Mouse (Mus musculus) forebrain, postnatal 0 days (tissue): Measurements from ENCODE around the gene Oard1. TPM values are rescaled to one million over a fixed set of nuclear protein-coding genes. Genes with fewer than 3 reads are reported as not detected.

Experiments
- ATAC-seq: fragments of 200-750 bp; cut with Nextera tagmentation; 2 replicates; pipeline ENCODE4 v1.8.0; 2017; ENCODE audit warnings: mild to moderate bottlenecking, moderate library complexity
- DNase-seq: peaks from one replicate; pipeline ENCODE4 v3.0.0-alpha.2; 2015
- H3K27ac ChIP-seq: fragments of 300-500 bp; sonication (generic); 2 replicates; pipeline ENCODE4 v1.5.1; 2014; ENCODE audit warnings: low read depth, mild to moderate bottlenecking, antibody characterized with exemption, low read length, moderate library complexity, mixed read lengths
- H3K27me3 ChIP-seq: fragments of 300-500 bp; sonication (generic); 2 replicates; pipeline ENCODE4 v1.6.1; 2014; ENCODE audit warnings: mild to moderate bottlenecking, low read length, mixed read lengths; ENCODE audit not compliant: insufficient read depth
- H3K36me3 ChIP-seq: fragments of 300-500 bp; sonication (generic); 2 replicates; pipeline ENCODE4 v1.6.1; 2014; ENCODE audit warnings: mild to moderate bottlenecking, moderate library complexity; ENCODE audit not compliant: insufficient read depth
- H3K4me1 ChIP-seq: fragments of 300-500 bp; sonication (generic); 2 replicates; pipeline ENCODE4 v1.6.1; 2014; ENCODE audit warnings: antibody characterized with exemption; ENCODE audit not compliant: insufficient read depth
- H3K4me2 ChIP-seq: fragments of 300-500 bp; sonication (generic); 2 replicates; pipeline ENCODE4 v1.6.1; 2014; ENCODE audit warnings: low read depth, mild to moderate bottlenecking, moderate library complexity
- H3K4me3 ChIP-seq: fragments of 300-500 bp; sonication (generic); 2 replicates; pipeline ENCODE4 v1.5.1; 2014; ENCODE audit warnings: low read depth, low read length, mixed read lengths
- H3K9ac ChIP-seq: fragments of 300-500 bp; sonication (generic); 2 replicates; pipeline ENCODE4 v1.6.1; 2014; ENCODE audit warnings: mild to moderate bottlenecking
- H3K9me3 ChIP-seq: fragments of 300-500 bp; sonication (generic); 2 replicates; pipeline ENCODE4 v1.6.1; 2016; ENCODE audit warnings: low read length
- CTCF ChIP-seq: sonication (generic); IDR thresholded peaks from 2 replicates; pipeline ENCODE4 v1.5.1; 2016; ENCODE audit warnings: antibody characterized with exemption, control low read depth, low read depth
- WGBS: fragments of 180-500 bp; shearing (Covaris S2); extraction: QIAGEN DNeasy Blood & Tissue Kit; methylation state at CpG from one replicate; pipeline ENCODE4 v1.1.7; 2014; 5-methylcytosine and 5-hydroxymethylcytosine counted together
- polyA plus RNA-seq: library from polyadenylated mRNA; unstranded; fragments of >200 nt; fragmentation: Nextera tagmentation; extraction: Ambion mirVana; gene quantifications from 2 replicates; pipeline ENCODE4 v1.2.1, GENCODE M21; 2015
- total RNA-seq: library from RNA; depleted of rRNA; stranded (reverse); fragments of >200 nt; gene quantifications from 2 replicates; pipeline ENCODE4 v1.2.3, GENCODE M21; 2014; rRNA removed

Oard1 gene
- total and polyA plus RNA-seq, 2 experiments from 2014 or later = 18.7 to 36.0 TPM

DNA sequence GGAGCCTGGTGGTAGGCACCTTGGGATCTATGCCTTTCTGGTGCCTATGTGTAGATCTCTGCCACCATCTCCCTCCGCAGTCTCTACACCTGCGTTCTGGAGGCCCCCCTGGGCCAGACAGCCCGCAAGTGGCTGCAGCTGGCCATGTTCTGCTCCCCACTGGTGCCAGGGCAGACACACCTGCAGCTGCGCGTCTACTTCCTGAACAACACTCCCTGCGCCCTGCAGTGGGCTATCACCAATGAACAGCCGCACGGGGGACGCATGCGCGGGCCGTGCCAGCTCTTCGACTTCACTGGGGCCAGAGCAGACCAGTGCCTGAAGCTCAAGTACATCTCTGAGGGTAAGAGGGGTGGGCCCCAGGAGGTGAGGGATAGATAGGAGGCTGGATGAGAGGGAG lies 52.3 kb downstream of the Oard1 start:
- Histone ChIP-seq H3K9me3 (no peaks in the 10 kb centered on the region), H3K27ac (no peak overlapping the region), H3K4me1 (no peaks in the 10 kb centered on the region), H3K4me2 (no peak overlapping the region), H3K4me3 (no peak overlapping the region), H3K36me3 (no peaks in the 10 kb centered on the region), H3K9ac (no peak overlapping the region), H3K27me3 (peaks cover 3% of the 10 kb centered on the region; the same call in 1 of the 2 replicates)
- DNase-seq (no peak), ATAC-seq (no peak; the same call in 1 of the 2 replicates)
- no peak for TF ChIP-seq CTCF
- WGBS = 94% methylated on average over 13 of the region's 13 CpGs

DNA sequence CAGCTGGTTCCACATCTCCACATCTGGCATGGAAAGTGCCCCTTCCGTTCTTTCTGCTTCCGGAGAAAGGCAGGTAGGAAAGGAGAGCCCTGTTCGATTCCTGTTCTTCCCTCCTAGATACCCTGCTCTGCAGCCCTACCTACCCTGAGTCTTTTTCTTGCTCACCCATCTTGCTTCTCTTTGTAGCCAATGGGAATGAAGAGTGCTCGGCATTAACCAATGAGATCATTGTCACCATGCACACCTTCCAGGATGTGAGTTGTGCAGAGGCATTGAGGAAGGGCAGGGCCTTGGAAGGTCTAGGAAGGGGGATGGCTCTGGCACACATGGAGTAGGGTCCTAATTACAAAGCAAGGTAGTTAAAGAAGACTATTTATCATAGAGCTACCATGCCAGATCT lies 53.6 kb downstream of the Oard1 start:
- no peak overlapping the region for H3K4me3 ChIP-seq
- no peak overlapping the region for H3K27ac ChIP-seq
- no peaks in the 10 kb centered on the region for H3K9me3 ChIP-seq
- DNase-seq (no peak), ATAC-seq (no peak)
- TF ChIP-seq CTCF = no peak
- H3K36me3 ChIP-seq = no peaks in the 10 kb centered on the region
- H3K4me1 ChIP-seq = no peaks in the 10 kb centered on the region
- peaks cover 5% of the 10 kb centered on the region; the same call in 1 of the 2 replicates for H3K27me3 ChIP-seq
- H3K9ac ChIP-seq = no peak overlapping the region
- no peak overlapping the region for H3K4me2 ChIP-seq
- WGBS = 95% methylated on average over 4 of the region's 4 CpGs

Other genes starting within 250 kb of the Oard1 start
- gene A530064D06Rik, start 242.7 kb upstream of the Oard1 start, total RNA-seq = not detected in 2 replicates
- not detected in 2 replicates for gene A530064D06Rik, start 242.7 kb upstream of the Oard1 start, polyA plus RNA-seq
- gene Trem1, start 177.2 kb upstream of the Oard1 start, total RNA-seq = 0.24 TPM in 1 of 2 replicates, not detected in the other
- gene Trem1, start 177.2 kb upstream of the Oard1 start, polyA plus RNA-seq = 0.08 and 0.09 TPM in 2 replicates
- gene Trem3, start 162.2 kb upstream of the Oard1 start, total RNA-seq = not detected in 2 replicates
- gene Trem3, start 162.2 kb upstream of the Oard1 start, polyA plus RNA-seq = not detected in 2 replicates
- not detected in 2 replicates for gene Treml4, start 145.7 kb upstream of the Oard1 start, total RNA-seq
- gene Treml4, start 145.7 kb upstream of the Oard1 start, polyA plus RNA-seq = not detected in 2 replicates
- gene Treml2, start 110.5 kb upstream of the Oard1 start, total RNA-seq = 0.23 and 0.43 TPM in 2 replicates
- gene Treml2, start 110.5 kb upstream of the Oard1 start, polyA plus RNA-seq = 0.07 TPM in 1 of 2 replicates, not detected in the other
- gene B430306N03Rik, start 93.9 kb upstream of the Oard1 start, total RNA-seq = 0.08 and 0.19 TPM in 2 replicates
- 0.21 TPM in 1 of 2 replicates, not detected in the other for gene B430306N03Rik, start 93.9 kb upstream of the Oard1 start, polyA plus RNA-seq
- 5.4 and 9.8 TPM in 2 replicates for gene Trem2, start 63.6 kb upstream of the Oard1 start, total RNA-seq
- 8.0 and 9.3 TPM in 2 replicates for gene Trem2, start 63.6 kb upstream of the Oard1 start, polyA plus RNA-seq
- gene Treml1, start 50.1 kb upstream of the Oard1 start, total RNA-seq = 0.23 TPM in 1 of 2 replicates, not detected in the other
- gene Treml1, start 50.1 kb upstream of the Oard1 start, polyA plus RNA-seq = 0.11 TPM in 1 of 2 replicates, not detected in the other
- gene Nfya, start 108 bp upstream of the Oard1 start, total RNA-seq = 25.2 and 35.0 TPM in 2 replicates
- gene Nfya, start 108 bp upstream of the Oard1 start, polyA plus RNA-seq = 6.3 and 6.6 TPM in 2 replicates
- gene Apobec2, start 22.9 kb downstream of the Oard1 start, total RNA-seq = 0.43 and 1.1 TPM in 2 replicates
- gene Apobec2, start 22.9 kb downstream of the Oard1 start, polyA plus RNA-seq = 0.23 and 0.50 TPM in 2 replicates
- gene Tspo2, start 41.5 kb downstream of the Oard1 start, total RNA-seq = 0.31 TPM in 1 of 2 replicates, not detected in the other
- 0.47 and 0.82 TPM in 2 replicates for gene Tspo2, start 41.5 kb downstream of the Oard1 start, polyA plus RNA-seq
- gene Unc5cl, start 44.9 kb downstream of the Oard1 start, total RNA-seq = not detected in 2 replicates
- 0.14 and 0.56 TPM in 2 replicates for gene Unc5cl, start 44.9 kb downstream of the Oard1 start, polyA plus RNA-seq